Mouse (Mus musculus) adrenal gland, adult 18-20 months (tissue): ENCODE results near the gene Cabin1. TPM values are rescaled to one million over a fixed set of nuclear protein-coding genes. Genes with fewer than 3 reads are reported as not detected.

Source experiments
- DNase-seq, 2 experiments: peaks; one replicate each; pipeline ENCODE4 v3.0.0; 2021 to 2022; ENCODE audit warnings: low spot score in 2 of 2
- total RNA-seq, 2 experiments: library from RNA; stranded (reverse); gene quantifications; 1 replicate in 1 of 2; 2 replicates in 1 of 2; pipeline ENCODE4 v1.2.3; 2021

Cabin1 gene
- total RNA-seq, 2 experiments from 2014 or later = 25.8 to 32.3 TPM

DNA sequence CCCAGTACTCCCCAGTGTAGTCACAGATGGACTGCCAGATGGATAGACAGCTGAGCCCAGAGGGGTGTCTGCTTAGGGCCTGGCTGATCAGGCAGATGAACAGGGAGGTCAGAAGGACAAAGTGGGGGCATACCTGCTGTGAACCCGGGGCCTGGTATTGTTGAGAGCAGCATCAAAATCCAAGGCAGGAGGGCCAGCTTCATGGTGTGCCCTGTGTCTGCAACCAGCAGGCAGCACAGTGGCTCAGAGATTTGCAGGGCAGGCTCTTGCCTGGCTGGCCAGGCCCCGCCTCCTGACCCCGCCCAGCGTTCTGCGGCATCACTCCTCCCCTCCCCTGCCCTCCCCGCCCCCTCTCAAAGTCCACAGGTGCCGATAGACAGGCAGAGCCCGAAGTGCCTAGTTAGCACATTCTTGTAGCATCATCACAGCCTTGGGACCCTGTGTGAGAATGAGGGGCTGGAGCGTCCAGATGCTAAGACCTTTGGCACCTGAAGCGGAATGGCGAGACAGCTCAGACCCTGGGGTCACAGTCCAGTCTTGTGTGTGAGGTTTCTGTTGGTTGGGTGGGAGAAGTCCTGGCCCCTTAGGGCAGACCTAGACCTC, 120.3 kb downstream of the Cabin1 start, which contains the start of gene Susd2:
Susd2 (minus strand) TSS at position 268 of the 603 bp plus-strand sequence.
- DNase-seq = peak; percentile 38 to 43

DNA sequence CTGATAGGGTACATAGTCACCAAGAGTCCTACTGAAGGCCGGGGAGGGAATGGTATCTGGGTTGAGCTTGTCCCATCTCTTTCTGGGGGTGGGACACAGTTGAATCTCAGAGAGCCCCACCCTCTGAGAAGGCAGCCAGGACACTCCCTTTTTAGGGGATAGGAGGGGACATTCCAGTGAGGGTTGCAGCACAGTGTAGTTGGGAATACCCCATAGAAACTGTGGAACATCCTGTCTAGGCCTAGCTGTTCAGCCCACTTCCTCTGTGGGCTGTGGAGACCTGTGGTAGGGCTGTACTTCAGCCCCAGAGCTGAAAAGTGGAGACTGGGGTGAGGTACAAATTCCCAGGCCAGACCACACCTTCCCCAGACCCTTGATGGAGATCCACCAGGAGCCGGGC, 121.2 kb downstream of the Cabin1 start:
- no peak for DNase-seq

DNA sequence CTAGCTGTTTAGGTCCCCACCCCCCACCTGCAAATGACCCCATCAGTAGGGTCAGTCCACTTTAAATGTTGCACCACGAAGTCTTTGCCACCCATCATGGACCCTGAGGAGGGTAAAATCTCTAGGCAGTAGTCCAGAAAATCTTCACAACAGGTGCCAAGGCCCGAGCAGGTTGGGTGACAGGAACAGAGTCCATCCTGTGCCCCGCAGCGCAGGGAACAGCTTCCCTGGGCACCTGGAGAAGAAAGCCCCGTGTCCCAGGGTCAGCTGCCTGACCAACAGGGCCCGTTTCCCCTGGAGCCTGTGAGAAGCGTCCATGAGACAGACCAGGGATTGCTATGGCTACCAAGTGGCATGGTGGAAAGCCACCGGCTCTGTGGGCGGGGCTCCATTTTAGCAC, 121.7 kb downstream of the Cabin1 start:
- DNase-seq = no peak

GRCm38 (mm10) chr10:75641721-75642222, 122.4 kb downstream of the Cabin1 start:
- no peak for DNase-seq

GRCm38 (mm10) chr10:75637711-75638110, 126.4 kb downstream of the Cabin1 start:
- DNase-seq = no peak

DNA sequence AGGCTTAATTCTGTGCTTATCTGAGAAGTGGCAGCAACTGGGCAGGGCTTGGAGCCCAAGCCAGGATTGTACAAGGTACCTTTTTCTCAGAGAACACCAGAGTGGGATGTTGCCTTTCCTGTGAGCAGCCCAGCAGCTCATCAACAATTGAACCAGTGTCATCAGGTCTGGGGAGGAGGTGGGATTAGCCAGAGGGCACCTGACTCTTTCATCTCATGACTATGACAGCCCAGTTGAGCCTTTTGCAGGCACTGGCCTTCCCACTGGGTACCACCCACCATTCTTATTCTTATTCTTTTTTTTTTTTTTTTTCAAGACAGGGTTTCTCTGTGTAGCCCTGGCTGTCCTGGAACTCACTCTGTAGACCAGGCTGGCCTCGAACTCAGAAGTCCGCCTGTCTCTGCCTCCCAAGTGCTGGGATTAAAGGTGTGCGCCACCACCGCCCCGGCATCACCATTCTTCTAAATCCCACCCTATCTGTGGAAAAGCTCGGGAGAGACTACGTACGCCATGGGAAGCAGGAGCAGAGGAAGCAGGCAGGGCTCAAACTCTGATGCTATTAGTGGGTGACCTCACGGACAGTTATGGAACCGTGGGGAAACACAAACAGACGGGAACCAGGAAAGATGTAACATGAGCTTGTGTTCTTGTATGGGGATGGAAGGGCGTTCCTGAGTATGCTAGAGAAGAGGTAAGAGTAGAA, 127.9 kb downstream of the Cabin1 start:
- no peak for DNase-seq

- DNase-seq = peak; percentile 85 to 89
Measured at GRCm38 (mm10) chr10:75635693-75636055, 128.5 kb downstream of the Cabin1 start.

- DNase-seq = no peak
Measured at GRCm38 (mm10) chr10:75635019-75635692, 129.0 kb downstream of the Cabin1 start.

GRCm38 (mm10) chr10:75634610-75635009, 129.5 kb downstream of the Cabin1 start:
- no peak for DNase-seq

GRCm38 (mm10) chr10:75633576-75634139, 130.5 kb downstream of the Cabin1 start:
- DNase-seq = no peak

DNA sequence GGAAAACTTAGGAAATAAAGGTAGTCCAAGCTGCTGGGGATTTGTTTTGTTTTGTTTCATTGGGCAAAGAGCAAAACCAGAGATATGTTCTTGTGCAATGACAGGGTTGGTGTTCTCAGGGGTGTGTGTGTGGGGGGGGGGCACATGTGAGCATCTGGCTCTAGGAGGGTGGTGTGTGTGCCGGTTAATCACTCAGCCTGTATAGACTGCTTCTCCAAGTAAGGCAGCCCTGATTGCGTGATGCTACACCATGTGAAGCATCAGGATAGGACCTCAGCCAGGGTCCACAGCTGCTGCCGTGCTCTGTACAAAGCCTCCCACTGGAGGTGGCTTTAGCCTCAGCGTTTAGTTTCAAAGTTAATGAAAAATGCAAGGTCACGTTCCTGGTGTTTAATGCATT, 131.1 kb downstream of the Cabin1 start:
- DNase-seq = no peak

- no peak for DNase-seq
Measured at GRCm38 (mm10) chr10:75632633-75633032, 131.5 kb downstream of the Cabin1 start.

DNA sequence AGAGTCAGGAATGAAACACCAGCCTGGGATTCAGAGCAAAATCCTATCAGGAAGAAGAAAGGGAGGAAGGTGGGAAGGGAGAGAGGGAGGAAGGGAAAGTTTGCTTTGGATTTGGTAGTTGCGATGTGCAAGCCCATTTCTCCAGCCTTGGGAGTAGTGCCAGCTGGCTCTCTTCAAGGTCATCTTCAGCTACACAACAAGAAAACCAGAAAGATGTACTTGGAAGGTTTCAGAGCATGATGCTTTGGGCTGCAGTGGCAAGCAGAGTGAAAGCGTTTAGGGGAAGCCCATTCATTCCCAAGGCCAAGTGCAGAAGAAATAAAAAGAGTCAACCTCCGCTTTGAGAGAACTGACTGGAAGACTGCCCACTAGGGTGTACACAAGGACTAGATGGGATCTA, 136.7 kb downstream of the Cabin1 start:
- peak; percentile 40 to 49 for DNase-seq

DNA sequence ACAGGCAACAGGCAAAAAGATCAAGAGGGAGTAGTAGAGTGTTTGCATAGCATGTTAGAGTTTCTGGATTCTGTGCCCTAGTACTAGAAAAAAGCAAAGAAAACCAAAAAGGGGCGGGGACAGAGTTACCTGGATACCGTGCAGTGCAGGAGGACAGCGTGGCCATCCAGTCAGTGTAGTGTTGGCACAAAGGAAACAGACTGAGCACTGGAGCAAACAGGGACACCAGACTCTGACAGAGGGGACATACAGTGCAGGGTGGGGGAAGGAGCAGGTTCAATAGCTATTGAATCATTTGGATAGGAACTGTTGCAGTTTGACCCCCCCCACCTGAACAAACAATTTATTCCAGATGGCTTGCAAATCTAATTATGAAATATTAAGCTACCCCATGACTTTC, 137.2 kb downstream of the Cabin1 start:
- DNase-seq = peak in 1 of 2 experiments; percentile 17

DNA sequence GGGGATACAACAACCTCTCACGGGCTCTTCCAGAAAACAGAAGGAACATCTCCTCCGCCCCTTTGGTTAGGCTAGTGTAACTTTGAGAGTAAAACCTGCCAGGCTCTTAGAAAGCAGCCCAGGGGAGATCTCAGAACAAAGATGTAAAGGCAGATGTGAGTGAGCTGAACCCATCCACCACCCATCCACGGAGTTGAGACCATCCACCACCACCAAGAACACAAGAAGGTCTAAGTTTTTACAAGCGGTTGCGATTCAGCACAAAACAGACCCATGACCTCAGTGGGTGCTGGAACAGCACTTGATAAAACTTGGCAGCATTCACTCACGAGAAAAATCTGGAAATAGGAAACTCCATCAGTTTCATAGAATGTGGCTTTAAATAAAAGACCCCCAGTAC, 138.2 kb downstream of the Cabin1 start:
- DNase-seq = no peak

- no peak for DNase-seq
Measured at GRCm38 (mm10) chr10:75620818-75621217, 143.3 kb downstream of the Cabin1 start.

DNA sequence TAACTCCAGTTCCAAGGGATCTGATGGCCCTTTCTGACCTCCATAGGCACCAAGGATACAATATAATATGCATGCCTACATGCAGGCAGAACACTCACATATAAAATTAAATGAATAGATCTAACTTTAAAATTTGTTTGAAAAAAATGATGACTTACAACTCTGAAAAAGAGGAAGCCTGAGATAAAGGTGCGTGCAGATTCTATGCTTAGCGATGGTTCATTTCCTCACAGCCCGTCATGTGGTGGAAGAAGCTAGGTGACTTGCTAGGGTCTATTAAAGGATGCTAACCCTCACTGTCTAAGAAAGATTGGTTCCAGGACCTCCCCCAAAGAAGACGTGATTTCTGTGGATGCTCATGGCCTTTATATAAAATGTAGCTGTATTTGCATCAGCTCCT, 148.1 kb downstream of the Cabin1 start:
- no peak for DNase-seq

GRCm38 (mm10) chr10:75610486-75610885, 153.7 kb downstream of the Cabin1 start:
- no peak for DNase-seq

GRCm38 (mm10) chr10:75608975-75609374, 155.2 kb downstream of the Cabin1 start:
- DNase-seq = no peak

DNA sequence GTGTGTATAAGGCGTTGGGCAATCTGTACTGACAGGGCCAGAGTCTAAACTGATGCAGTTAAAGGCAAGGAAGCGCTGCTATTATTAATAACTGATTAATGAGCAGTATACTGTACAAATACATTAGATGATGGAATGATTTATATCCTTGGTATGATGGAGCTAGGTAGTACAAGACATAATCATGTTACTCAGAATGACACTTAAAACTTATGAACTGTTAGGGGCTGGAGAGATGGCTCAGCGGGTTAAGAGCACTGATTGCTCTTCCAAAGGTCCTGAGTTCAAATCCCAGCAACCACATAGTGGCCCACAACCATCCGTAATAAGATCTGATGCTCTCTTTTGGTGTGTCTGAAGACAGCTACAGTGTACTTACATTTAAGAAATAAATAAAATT, 156.9 kb downstream of the Cabin1 start:
- DNase-seq = no peak

GRCm38 (mm10) chr10:75605162-75605846, 158.8 kb downstream of the Cabin1 start:
- DNase-seq = no peak
